Mouse (Mus musculus) neural tube, embryonic 14.5 days (tissue): Measurements from ENCODE around the gene Invs. TPM values are rescaled to one million over a fixed set of nuclear protein-coding genes. Genes with fewer than 3 reads are reported as not detected.

Experiments
- ATAC-seq: fragments of 200-750 bp; cut with Nextera tagmentation; 2 replicates; pipeline ENCODE4 v1.8.0; 2017; ENCODE audit warnings: low read depth, mild to moderate bottlenecking, moderate TSS enrichment, moderate library complexity
- H3K27ac ChIP-seq: fragments of 300-500 bp; sonication (generic); 2 replicates; pipeline ENCODE4 v1.5.1; 2014; ENCODE audit warnings: low read depth, mild to moderate bottlenecking, control low read depth, low read length, moderate library complexity, mixed read lengths
- H3K27me3 ChIP-seq: fragments of 300-500 bp; sonication (generic); 2 replicates; pipeline ENCODE4 v1.6.1; 2014; ENCODE audit warnings: low read length; ENCODE audit not compliant: control insufficient read depth, insufficient read depth
- H3K36me3 ChIP-seq: fragments of 300-500 bp; sonication (generic); 2 replicates; pipeline ENCODE4 v1.6.1; 2014; ENCODE audit warnings: low read length, mixed read lengths; ENCODE audit not compliant: control insufficient read depth, insufficient read depth
- H3K4me1 ChIP-seq: fragments of 300-500 bp; sonication (generic); 2 replicates; pipeline ENCODE4 v1.6.1; 2014; ENCODE audit warnings: low read length; ENCODE audit not compliant: control insufficient read depth, insufficient read depth
- H3K4me2 ChIP-seq: fragments of 300-500 bp; sonication (generic); 2 replicates; pipeline ENCODE4 v1.6.1; 2014; ENCODE audit warnings: mild to moderate bottlenecking, low read depth, low read length, control low read depth
- H3K4me3 ChIP-seq: fragments of 300-500 bp; sonication (generic); 2 replicates; pipeline ENCODE4 v1.5.1; 2014; ENCODE audit warnings: low read depth, low read length, control low read depth, mixed read lengths
- H3K9ac ChIP-seq: fragments of 300-500 bp; sonication (generic); replicated peaks from 2 replicates; pipeline ENCODE4 v1.6.1; 2014; ENCODE audit warnings: low read depth, mild to moderate bottlenecking, control low read depth, low read length, mixed read lengths
- H3K9me3 ChIP-seq: fragments of 300-500 bp; sonication (generic); 2 replicates; pipeline ENCODE4 v1.6.1; 2016; ENCODE audit warnings: low read length; ENCODE audit not compliant: control insufficient read depth
- WGBS: fragments of 180-500 bp; shearing (Covaris S2); extraction: QIAGEN DNeasy Blood & Tissue Kit; methylation state at CpG from one replicate; pipeline ENCODE4 v1.1.7; 2014; 5-methylcytosine and 5-hydroxymethylcytosine counted together
- polyA plus RNA-seq: library from polyadenylated mRNA; unstranded; fragments of >200 nt; fragmentation: Nextera tagmentation; extraction: Ambion mirVana; gene quantifications from 2 replicates; pipeline ENCODE4 v1.2.1, GENCODE M21; 2014

Invs gene
- polyA plus RNA-seq, 1 experiment from 2014 or later, result 6.1 TPM

- Histone ChIP-seq H3K4me2 (peak overlapping the region; percentile 6; the same call in 1 of the 2 replicates), H3K27me3 (no peaks in the 10 kb centered on the region), H3K36me3 (0 out of 2 replicates have a peak, but pooled peaks cover 10% of the 10 kb centered on the region), H3K4me1 (peaks cover 15% of the 10 kb centered on the region), H3K27ac (no peak overlapping the region), H3K9me3 (no peaks in the 10 kb centered on the region), H3K9ac (no peak overlapping the region), H3K4me3 (no peak overlapping the region)
- WGBS, result 59% methylated on average over 1 of the region's 1 CpGs
- no peak for ATAC-seq
These were observed 191.4 kb downstream of the Invs start for GRCm38 (mm10) chr4:48470977-48471376.

GRCm38 (mm10) chr4:48472052-48472791 is 192.7 kb downstream of the Invs start:
- Histone ChIP-seq H3K27ac (no peak overlapping the region), H3K4me2 (peak overlapping the region; percentile 63), H3K4me3 (peak overlapping the region; percentile 98), H3K9ac (peak overlapping the region; percentile 83), H3K4me1 (peaks cover 15% of the 10 kb centered on the region), H3K9me3 (no peaks in the 10 kb centered on the region), H3K27me3 (no peaks in the 10 kb centered on the region), H3K36me3 (0 out of 2 replicates have a peak, but pooled peaks cover 5% of the 10 kb centered on the region)
- 14% methylated on average over 12 of the region's 12 CpGs for WGBS
- ATAC-seq, result no peak

- H3K27ac ChIP-seq, result peak within 1 kb of the TSS; percentile 69
- peak; percentile 96 for ATAC-seq
- H3K4me2 ChIP-seq, result peak within 1 kb of the TSS; percentile 63
- no peaks in the 10 kb centered on the region for H3K9me3 ChIP-seq
- H3K36me3 ChIP-seq, result 0 out of 2 replicates have a peak, but pooled peaks cover 5% of the 10 kb centered on the region
- peaks cover 15% of the 10 kb centered on the region for H3K4me1 ChIP-seq
- no peaks in the 10 kb centered on the region for H3K27me3 ChIP-seq
- peak within 1 kb of the TSS; percentile 98 for H3K4me3 ChIP-seq
- WGBS, result under 1% methylated on average over 89 of the region's 89 CpGs
- H3K9ac ChIP-seq, result peak within 1 kb of the TSS; percentile 83
These were observed 193.5 kb downstream of the Invs start, which contains the start of gene Tex10 for GRCm38 (mm10) chr4:48472792-48473650. TSS of gene Tex10 (minus strand) at chr4:48473459.

DNA sequence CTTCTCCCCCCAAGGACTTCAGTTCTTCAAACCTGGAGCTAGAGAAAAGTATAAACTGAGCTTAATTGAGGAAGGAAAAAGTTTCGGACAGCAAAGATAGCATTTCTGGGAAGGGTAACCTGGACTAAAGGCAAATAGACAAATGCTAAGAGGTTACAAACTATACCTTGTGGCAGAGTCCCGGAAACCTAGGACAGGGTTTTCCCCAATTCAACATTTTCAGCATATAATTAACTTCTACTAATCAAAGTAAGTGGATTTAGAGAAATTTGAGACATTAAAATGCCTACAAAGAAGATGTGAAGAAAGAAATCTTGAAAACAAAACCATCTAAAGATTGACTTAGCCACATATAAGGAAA is 194.1 kb downstream of the Invs start:
- ATAC-seq, result peak; percentile 26; the same call in 1 of the 2 replicates
- H3K27me3 ChIP-seq, result no peaks in the 10 kb centered on the region
- no peaks in the 10 kb centered on the region for H3K9me3 ChIP-seq
- H3K36me3 ChIP-seq, result 0 out of 2 replicates have a peak, but pooled peaks cover 2% of the 10 kb centered on the region
- no peak overlapping the region for H3K27ac ChIP-seq
- H3K4me3 ChIP-seq, result peak overlapping the region; percentile 98
- 92% methylated on average over 2 of the region's 2 CpGs for WGBS
- H3K4me2 ChIP-seq, result peak overlapping the region; percentile 63
- H3K9ac ChIP-seq, result peak overlapping the region; percentile 83; the same call in 1 of the 2 replicates
- peaks cover 15% of the 10 kb centered on the region for H3K4me1 ChIP-seq

DNA sequence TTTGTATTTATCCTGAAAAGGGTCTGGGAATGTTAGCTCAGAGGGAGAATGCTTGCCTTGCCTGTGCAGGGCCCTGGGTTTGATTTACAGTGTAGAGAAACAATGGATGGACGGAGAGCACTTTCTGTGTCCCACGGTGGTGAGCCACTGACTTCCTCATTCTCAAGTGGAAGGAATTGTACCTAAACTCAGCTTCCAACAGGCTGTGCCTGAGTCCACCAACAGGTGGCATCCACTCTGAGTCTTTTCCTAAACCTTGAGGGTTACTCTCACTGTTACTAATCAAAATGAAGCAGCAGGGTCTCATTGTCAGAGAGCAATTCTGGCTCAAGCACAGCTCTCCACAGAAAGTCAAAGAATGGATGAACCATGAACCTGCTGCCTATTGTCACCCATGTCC is 201.7 kb downstream of the Invs start:
- Histone ChIP-seq H3K27me3 (no peaks in the 10 kb centered on the region), H3K9ac (no peak overlapping the region), H3K4me2 (no peak overlapping the region), H3K36me3 (no peaks in the 10 kb centered on the region), H3K4me3 (no peak overlapping the region), H3K9me3 (no peaks in the 10 kb centered on the region), H3K4me1 (no peaks in the 10 kb centered on the region), H3K27ac (no peak overlapping the region)
- WGBS, result 10% methylated on average over 2 of the region's 2 CpGs
- no peak for ATAC-seq

Other genes with a start within 250 kb of the Invs start
- gene Nr4a3, start 234.6 kb upstream of the Invs start, polyA plus RNA-seq, result 1.9 and 3.0 TPM in 2 replicates
- gene Stx17, start 154.8 kb upstream of the Invs start, polyA plus RNA-seq, result 23.2 and 31.2 TPM in 2 replicates
- 52.3 and 69.2 TPM in 2 replicates for gene Erp44, start 202 bp upstream of the Invs start, polyA plus RNA-seq
- 45.7 and 53.2 TPM in 2 replicates for gene Tex10, start 193.7 kb downstream of the Invs start, polyA plus RNA-seq